In the genomic region with DNA sequence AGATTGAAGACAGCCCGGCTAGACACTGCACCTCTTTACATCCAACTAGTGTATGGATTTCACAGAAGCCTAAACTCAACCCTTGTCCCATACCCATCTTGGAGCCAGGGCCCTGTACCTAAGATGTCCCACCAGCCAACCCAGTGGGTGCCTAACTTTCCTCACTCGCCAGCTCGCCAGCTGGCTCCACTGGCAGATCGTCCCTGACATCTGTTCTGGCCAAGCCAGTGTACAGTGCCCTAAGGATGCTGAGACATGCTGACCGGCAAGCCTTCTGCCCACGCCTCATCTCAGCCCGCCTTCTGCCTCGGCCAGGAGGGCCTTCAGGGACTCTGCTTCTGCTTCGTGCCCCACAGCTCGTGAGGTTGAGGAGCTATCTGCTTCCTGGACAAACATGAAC, we compare ENCODE assay signal across 20 mouse cellular contexts.
"Had no signal": no experiment of that assay in that cellular context is flagged by ENCODE, and none has a peak within 500 bp of the region (broad histone marks: within the 10 kb centered on the region; RNA-seq: fewer than 3 reads in every experiment).

No protein-coding gene starts in this region.

- H3K27ac ChIP-seq: lung, embryonic 15.5 days; macrophage; midbrain, embryonic 12.5 days; neural tube, embryonic 12.5 days; stomach, embryonic 15.5 days; stomach, postnatal 0 days had no signal

- H3K4me2 ChIP-seq: lung, embryonic 15.5 days; midbrain, embryonic 12.5 days; neural tube, embryonic 12.5 days; stomach, embryonic 15.5 days had no signal

- H3K4me1 ChIP-seq: lung, embryonic 15.5 days; midbrain, embryonic 12.5 days; neural tube, embryonic 12.5 days; stomach, embryonic 15.5 days had no signal

- H3K4me3 ChIP-seq: lung, embryonic 15.5 days; megakaryocyte, embryonic 14.5 days; midbrain, embryonic 12.5 days; neural tube, embryonic 12.5 days; stomach, embryonic 15.5 days had no signal

- H3K9ac ChIP-seq: liver, postnatal 0 days; lung, embryonic 15.5 days; midbrain, embryonic 12.5 days; neural tube, embryonic 12.5 days; stomach, embryonic 15.5 days had no signal

- H3K9me3 ChIP-seq: lung, embryonic 15.5 days; megakaryocyte, embryonic 14.5 days; midbrain, embryonic 12.5 days; neural tube, embryonic 12.5 days; stomach, embryonic 15.5 days had no signal

- ATAC-seq: liver, postnatal 0 days; lung, postnatal 0 days; midbrain, embryonic 16.5 days had no signal

- H3K27me3 ChIP-seq: lung, embryonic 15.5 days; megakaryocyte, embryonic 14.5 days; midbrain, embryonic 12.5 days; neural tube, embryonic 12.5 days; stomach, embryonic 15.5 days had no signal

- DNase-seq: liver, postnatal 0 days; lung, adult 2 months; lung, postnatal 14 days; lung, postnatal 36 days; midbrain, embryonic 14.5 days; retina, postnatal 1 day; right cerebral cortex, adult 18-20 months; right cerebral cortex, postnatal 14 days; thymus, adult 2 months; thymus, postnatal 25 days; thymus, postnatal 4 days had no signal
